Mouse (Mus musculus) intestine, postnatal 0 days (tissue): Measurements from ENCODE around the gene Ints6. TPM values are rescaled to one million over a fixed set of nuclear protein-coding genes. Genes with fewer than 3 reads are reported as not detected.

ENCODE experiments used
- ATAC-seq: fragments of 200-750 bp; cut with Nextera tagmentation; 2 replicates; pipeline ENCODE4 v1.8.0; 2017; ENCODE audit warnings: mild to moderate bottlenecking, moderate TSS enrichment, moderate library complexity
- H3K27ac ChIP-seq: fragments of 300-500 bp; sonication (generic); 2 replicates; pipeline ENCODE4 v1.5.1; 2014; ENCODE audit warnings: mild to moderate bottlenecking, low read depth, low read length, moderate library complexity
- H3K27me3 ChIP-seq: fragments of 300-500 bp; sonication (generic); replicated peaks from 2 replicates; pipeline ENCODE4 v1.6.1; 2014; ENCODE audit warnings: low read length, mixed read lengths; ENCODE audit not compliant: control insufficient read depth, insufficient read depth
- H3K36me3 ChIP-seq: fragments of 300-500 bp; sonication (generic); 2 replicates; pipeline ENCODE4 v1.6.1; 2014; ENCODE audit warnings: mild to moderate bottlenecking, moderate library complexity; ENCODE audit not compliant: control insufficient read depth, insufficient read depth
- H3K4me1 ChIP-seq: fragments of 300-500 bp; sonication (generic); replicated peaks from 2 replicates; pipeline ENCODE4 v1.6.1; 2014; ENCODE audit warnings: antibody characterized with exemption, low read length, mixed read lengths; ENCODE audit not compliant: control insufficient read depth, insufficient read depth
- H3K4me2 ChIP-seq: fragments of 300-500 bp; sonication (generic); replicated peaks from 2 replicates; pipeline ENCODE4 v1.6.1; 2014; ENCODE audit warnings: low read depth, mild to moderate bottlenecking, moderate library complexity
- H3K4me3 ChIP-seq: fragments of 300-500 bp; sonication (generic); 2 replicates; pipeline ENCODE4 v1.5.1; 2014; ENCODE audit warnings: low read depth, low read length
- H3K9ac ChIP-seq: fragments of 300-500 bp; sonication (generic); 2 replicates; pipeline ENCODE4 v1.6.1; 2014; ENCODE audit warnings: mild to moderate bottlenecking, low read depth, low read length
- H3K9me3 ChIP-seq: fragments of 300-500 bp; sonication (generic); 2 replicates; pipeline ENCODE4 v1.6.1; 2016; ENCODE audit warnings: mixed run types; ENCODE audit not compliant: control insufficient read depth
- CTCF ChIP-seq: sonication (generic); IDR thresholded peaks from 2 replicates; pipeline ENCODE4 v1.5.1; 2016; ENCODE audit warnings: low read depth, mild to moderate bottlenecking, control low read depth, antibody characterized with exemption, moderate library complexity
- WGBS: fragments of 180-500 bp; shearing (Covaris S2); extraction: QIAGEN DNeasy Blood & Tissue Kit; methylation state at CpG from one replicate; pipeline ENCODE4 v1.1.7; 2014; 5-methylcytosine and 5-hydroxymethylcytosine counted together
- polyA plus RNA-seq: library from polyadenylated mRNA; unstranded; fragments of >200 nt; fragmentation: Nextera tagmentation; extraction: Ambion mirVana; gene quantifications from 2 replicates; pipeline ENCODE4 v1.2.1, GENCODE M21; 2015

The Ints6 gene
- polyA plus RNA-seq, 1 experiment from 2014 or later = 6.5 TPM

DNA sequence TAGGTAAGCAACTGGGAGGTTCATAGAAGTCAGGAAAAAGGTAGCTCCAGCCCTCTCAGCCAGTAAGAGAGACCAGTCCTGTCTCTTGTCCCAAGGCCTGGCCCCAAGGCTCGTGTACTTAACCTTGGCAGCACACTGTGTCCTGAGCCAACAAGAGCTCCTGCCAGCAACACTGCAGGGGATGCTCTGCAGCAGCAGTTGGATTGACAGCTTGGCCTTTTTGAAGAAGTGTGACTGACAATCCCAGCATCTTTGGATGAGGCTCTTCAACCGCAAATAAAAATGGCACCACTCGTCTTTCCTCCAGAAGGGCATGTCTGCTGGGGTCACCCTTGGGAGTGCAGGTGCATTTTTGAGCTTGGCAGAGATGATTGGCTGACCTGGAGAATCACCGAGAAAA is 120.6 kb downstream of the Ints6 start:
- no peaks in the 10 kb centered on the region for H3K36me3 ChIP-seq
- H3K4me1 ChIP-seq = no peaks in the 10 kb centered on the region
- H3K4me2 ChIP-seq = no peak overlapping the region
- no peak overlapping the region for H3K4me3 ChIP-seq
- H3K9me3 ChIP-seq = no peaks in the 10 kb centered on the region
- H3K9ac ChIP-seq = no peak overlapping the region
- no peak overlapping the region for H3K27ac ChIP-seq
- no peak for TF ChIP-seq CTCF
- no peaks in the 10 kb centered on the region for H3K27me3 ChIP-seq
- WGBS = 70% methylated on average over 4 of the region's 4 CpGs
- ATAC-seq = no peak

DNA sequence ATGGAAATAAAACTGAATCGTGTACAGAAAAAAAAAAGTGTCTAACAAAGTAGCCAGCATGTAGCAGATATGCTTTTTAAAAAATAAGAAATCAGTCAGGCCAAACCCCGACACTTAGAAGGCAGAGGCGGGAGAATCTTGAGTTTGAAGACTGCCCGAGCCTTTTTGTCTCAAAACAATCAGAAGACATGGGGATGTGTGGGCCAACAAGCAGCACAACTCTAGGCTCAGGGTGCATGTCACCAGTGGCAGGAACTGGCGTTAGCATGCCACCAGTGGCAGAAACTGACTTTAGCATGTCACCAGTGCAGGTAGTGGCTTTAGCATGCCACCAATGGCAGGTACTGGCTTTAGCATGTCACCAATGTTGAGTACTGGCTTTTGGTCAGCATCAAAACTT is 121.4 kb downstream of the Ints6 start:
- H3K27ac ChIP-seq = no peak overlapping the region
- no peak overlapping the region for H3K4me2 ChIP-seq
- H3K27me3 ChIP-seq = no peaks in the 10 kb centered on the region
- H3K9me3 ChIP-seq = no peaks in the 10 kb centered on the region
- H3K9ac ChIP-seq = no peak overlapping the region
- H3K4me1 ChIP-seq = no peaks in the 10 kb centered on the region
- WGBS = 89% methylated on average over 5 of the region's 5 CpGs
- ATAC-seq = no peak
- TF ChIP-seq CTCF = no peak
- H3K36me3 ChIP-seq = no peaks in the 10 kb centered on the region
- H3K4me3 ChIP-seq = no peak overlapping the region

GRCm38 (mm10) chr14:62639111-62639510 is 121.9 kb downstream of the Ints6 start:
- peak; percentile 62 for TF ChIP-seq CTCF
- Histone ChIP-seq H3K9ac (no peak overlapping the region), H3K4me1 (no peaks in the 10 kb centered on the region), H3K27me3 (no peaks in the 10 kb centered on the region), H3K27ac (no peak overlapping the region), H3K4me3 (no peak overlapping the region), H3K4me2 (no peak overlapping the region), H3K9me3 (no peaks in the 10 kb centered on the region), H3K36me3 (no peaks in the 10 kb centered on the region)
- 56% methylated on average over 6 of the region's 6 CpGs for WGBS
- no peak for ATAC-seq

DNA sequence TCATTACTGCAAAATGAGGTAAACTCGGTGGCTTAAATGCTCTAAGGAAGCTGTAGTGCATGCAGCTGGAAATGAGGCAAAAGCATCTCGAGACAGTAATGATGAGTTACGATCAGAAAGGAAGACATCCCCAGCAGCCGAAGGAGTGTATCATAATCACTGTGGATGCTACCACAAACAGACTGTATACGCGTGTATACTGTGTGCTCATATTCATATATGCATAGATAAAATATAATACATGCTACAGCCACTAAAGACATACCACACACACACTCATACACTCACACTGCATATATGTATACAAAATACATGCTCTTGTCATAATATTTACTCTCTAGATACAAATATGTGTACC is 122.6 kb downstream of the Ints6 start:
- ATAC-seq = no peak
- Histone ChIP-seq H3K27me3 (no peaks in the 10 kb centered on the region), H3K36me3 (no peaks in the 10 kb centered on the region), H3K27ac (no peak overlapping the region), H3K4me3 (no peak overlapping the region), H3K9ac (no peak overlapping the region), H3K4me1 (no peaks in the 10 kb centered on the region), H3K9me3 (no peaks in the 10 kb centered on the region), H3K4me2 (no peak overlapping the region)
- TF ChIP-seq CTCF = no peak
- 47% methylated on average over 6 of the region's 6 CpGs for WGBS

- H3K9ac ChIP-seq = no peak overlapping the region
- H3K4me2 ChIP-seq = no peak overlapping the region
- no peaks in the 10 kb centered on the region for H3K36me3 ChIP-seq
- TF ChIP-seq CTCF = no peak
- WGBS = 29% methylated on average over 9 of the region's 9 CpGs
- H3K27ac ChIP-seq = no peak overlapping the region
- ATAC-seq = no peak
- H3K27me3 ChIP-seq = no peaks in the 10 kb centered on the region
- H3K9me3 ChIP-seq = no peaks in the 10 kb centered on the region
- H3K4me1 ChIP-seq = no peaks in the 10 kb centered on the region
- no peak overlapping the region for H3K4me3 ChIP-seq
Observed at GRCm38 (mm10) chr14:62637436-62638344, 123.3 kb downstream of the Ints6 start.

GRCm38 (mm10) chr14:62627951-62628350 is 133.0 kb downstream of the Ints6 start:
- no peak for ATAC-seq
- Histone ChIP-seq H3K4me2 (no peak overlapping the region), H3K9me3 (no peaks in the 10 kb centered on the region), H3K9ac (no peak overlapping the region), H3K36me3 (no peaks in the 10 kb centered on the region), H3K4me3 (no peak overlapping the region), H3K4me1 (no peaks in the 10 kb centered on the region), H3K27me3 (no peaks in the 10 kb centered on the region), H3K27ac (no peak overlapping the region)
- 92% methylated on average over 5 of the region's 5 CpGs for WGBS
- no peak for TF ChIP-seq CTCF

Other genes starting within 250 kb of the Ints6 start
- 4.1 and 5.1 TPM in 2 replicates for gene Fam124a, start 205.4 kb downstream of the Ints6 start, polyA plus RNA-seq
- gene Gm4131, start 194.2 kb downstream of the Ints6 start, polyA plus RNA-seq = 0.65 and 0.77 TPM in 2 replicates
- gene Serpine3, start 97.5 kb downstream of the Ints6 start, polyA plus RNA-seq = not detected in 2 replicates
- 1.4 and 1.6 TPM in 2 replicates for gene Wdfy2, start 76.5 kb upstream of the Ints6 start, polyA plus RNA-seq
- not detected in 2 replicates for gene Defb48, start 223.3 kb upstream of the Ints6 start, polyA plus RNA-seq
- gene Defb47, start 236.9 kb upstream of the Ints6 start, polyA plus RNA-seq = not detected in 2 replicates